Mouse (Mus musculus) E14TG2a.4 (cell line): ENCODE measurements at regions not wholly inside any gene's neighbourhood (a gene's known extent, or its start where the extent isn't known, plus 50 kb on each side); places are given as distances from the start of the nearest gene placed in this dataset.

Experiments used
- H3K27me3 ChIP-seq: 2 replicates; pipeline ENCODE4 v1.6.1; 2014; ENCODE audit warnings: low read length, control low read depth; ENCODE audit not compliant: insufficient read depth
- H3K36me3 ChIP-seq: 2 replicates; pipeline ENCODE4 v1.6.1; 2014; ENCODE audit warnings: low read length, control low read depth; ENCODE audit not compliant: insufficient read depth
- H3K4me1 ChIP-seq: replicated peaks from 2 replicates; pipeline ENCODE4 v1.6.1; 2014; ENCODE audit warnings: low read depth, low read length, control low read depth
- H3K4me3 ChIP-seq: replicated peaks from 2 replicates; pipeline ENCODE4 v1.5.1; 2014; ENCODE audit warnings: mild to moderate bottlenecking, low read length
- H3K9me3 ChIP-seq: 2 replicates; pipeline ENCODE4 v1.6.1; 2014; ENCODE audit warnings: low read length, control low read depth
- CTCF ChIP-seq: conservative IDR thresholded peaks from 2 replicates; pipeline ENCODE4 v1.5.1; 2014; ENCODE audit warnings: low read length
- NANOG ChIP-seq: IDR thresholded peaks from 2 replicates; pipeline ENCODE4 v1.6.1; 2014; ENCODE audit warnings: borderline replicate concordance, low read length, mixed read lengths
- POU5F1 ChIP-seq: IDR thresholded peaks from 2 replicates; pipeline ENCODE4 v1.6.1; 2014; ENCODE audit warnings: low read length, borderline replicate concordance

GRCm38 (mm10) chr10:98325720-98326119 is 588.5 kb upstream of the Atp2b1 start:
- TF ChIP-seq CTCF (no peak), POU5F1 (no peak), NANOG (no peak)
- Histone ChIP-seq H3K36me3 (no peaks in the 10 kb centered on the region), H3K9me3 (no peaks in the 10 kb centered on the region), H3K4me1 (no peaks in the 10 kb centered on the region), H3K27me3 (no peaks in the 10 kb centered on the region), H3K4me3 (no peak overlapping the region)

GRCm38 (mm10) chr10:98332682-98333081 is 581.5 kb upstream of the Atp2b1 start:
- no peak overlapping the region for H3K4me3 ChIP-seq
- TF ChIP-seq POU5F1, result no peak
- no peak for TF ChIP-seq CTCF
- H3K4me1 ChIP-seq, result no peaks in the 10 kb centered on the region
- H3K9me3 ChIP-seq, result no peaks in the 10 kb centered on the region
- H3K36me3 ChIP-seq, result no peaks in the 10 kb centered on the region
- H3K27me3 ChIP-seq, result no peaks in the 10 kb centered on the region

- Histone ChIP-seq H3K4me1 (no peaks in the 10 kb centered on the region), H3K36me3 (no peaks in the 10 kb centered on the region), H3K9me3 (no peaks in the 10 kb centered on the region), H3K4me3 (no peak overlapping the region), H3K27me3 (no peaks in the 10 kb centered on the region)
- TF ChIP-seq NANOG, result no peak
- TF ChIP-seq POU5F1, result no peak
- TF ChIP-seq CTCF, result no peak
Measured at GRCm38 (mm10) chr10:98333411-98334067, 580.7 kb upstream of the Atp2b1 start.

GRCm38 (mm10) chr10:98343827-98344226 is 570.4 kb upstream of the Atp2b1 start:
- no peak for TF ChIP-seq NANOG
- Histone ChIP-seq H3K36me3 (no peaks in the 10 kb centered on the region), H3K4me3 (no peak overlapping the region), H3K27me3 (no peaks in the 10 kb centered on the region), H3K4me1 (no peaks in the 10 kb centered on the region), H3K9me3 (no peaks in the 10 kb centered on the region)

GRCm38 (mm10) chr10:98349466-98349865 is 564.7 kb upstream of the Atp2b1 start:
- no peak overlapping the region for H3K4me3 ChIP-seq
- H3K27me3 ChIP-seq, result no peaks in the 10 kb centered on the region
- no peaks in the 10 kb centered on the region for H3K4me1 ChIP-seq
- TF ChIP-seq NANOG (no peak), CTCF (no peak), POU5F1 (no peak)
- H3K9me3 ChIP-seq, result no peaks in the 10 kb centered on the region
- no peaks in the 10 kb centered on the region for H3K36me3 ChIP-seq

GRCm38 (mm10) chr10:98350318-98350926 is 563.8 kb upstream of the Atp2b1 start:
- no peaks in the 10 kb centered on the region for H3K36me3 ChIP-seq
- no peak for TF ChIP-seq CTCF
- no peak for TF ChIP-seq POU5F1
- no peak for TF ChIP-seq NANOG
- no peak overlapping the region for H3K4me3 ChIP-seq
- no peaks in the 10 kb centered on the region for H3K27me3 ChIP-seq
- no peaks in the 10 kb centered on the region for H3K9me3 ChIP-seq
- no peaks in the 10 kb centered on the region for H3K4me1 ChIP-seq

GRCm38 (mm10) chr10:98352061-98352460 is 562.1 kb upstream of the Atp2b1 start:
- H3K9me3 ChIP-seq, result no peaks in the 10 kb centered on the region
- H3K27me3 ChIP-seq, result no peaks in the 10 kb centered on the region
- H3K4me1 ChIP-seq, result no peaks in the 10 kb centered on the region
- TF ChIP-seq POU5F1 (no peak), CTCF (no peak), NANOG (no peak)
- H3K36me3 ChIP-seq, result no peaks in the 10 kb centered on the region
- no peak overlapping the region for H3K4me3 ChIP-seq

- no peaks in the 10 kb centered on the region for H3K9me3 ChIP-seq
- no peak overlapping the region for H3K4me3 ChIP-seq
- TF ChIP-seq POU5F1 (no peak), NANOG (no peak)
- H3K27me3 ChIP-seq, result no peaks in the 10 kb centered on the region
- no peaks in the 10 kb centered on the region for H3K4me1 ChIP-seq
- H3K36me3 ChIP-seq, result no peaks in the 10 kb centered on the region
Measured at GRCm38 (mm10) chr10:98354486-98354885, 559.7 kb upstream of the Atp2b1 start.

- Histone ChIP-seq H3K36me3 (no peaks in the 10 kb centered on the region), H3K9me3 (no peaks in the 10 kb centered on the region), H3K4me1 (no peaks in the 10 kb centered on the region), H3K4me3 (no peak overlapping the region), H3K27me3 (no peaks in the 10 kb centered on the region)
- TF ChIP-seq POU5F1 (no peak), CTCF (no peak), NANOG (no peak)
Measured at GRCm38 (mm10) chr10:98364604-98365003, 549.6 kb upstream of the Atp2b1 start.
